Comparison of ENCODE assay signal across 10 mouse cellular contexts in the genomic region with DNA sequence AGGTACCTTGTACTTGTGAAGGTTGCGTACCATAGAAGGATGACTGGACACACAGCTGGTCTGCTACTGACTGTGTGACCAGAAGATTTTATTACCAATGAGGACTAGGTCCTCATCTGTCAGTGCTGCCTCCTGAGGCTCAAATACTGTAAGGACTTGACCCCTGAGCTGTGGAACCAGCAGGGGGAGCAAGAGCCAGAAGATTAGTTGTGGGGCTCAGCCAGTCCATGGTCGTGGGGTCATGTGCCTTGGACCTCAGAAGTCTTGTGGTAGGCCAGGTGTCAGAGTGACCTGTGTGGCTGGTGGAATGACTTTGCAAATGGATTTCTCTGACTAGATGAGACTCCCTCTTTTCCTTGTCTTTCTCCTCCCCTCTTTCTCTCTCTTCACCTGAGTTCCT. TPM values are rescaled to one million over a fixed set of nuclear protein-coding genes. Genes with fewer than 3 reads are reported as not detected.
A peak's percentile ranks its signal among the peaks of the same experiment; 100 is the strongest.
DNase-seq lines count a peak whose midpoint lies in the region; ATAC-seq and TF ChIP-seq lines count a peak whose summit lies in the region.
"Had no signal": no experiment of that assay in that cellular context is flagged by ENCODE, and none has a peak within 500 bp of the region (broad histone marks: within the 10 kb centered on the region; RNA-seq: fewer than 3 reads in every experiment).

No protein-coding gene starts in this region.

- no peak overlapping the region for H3K9ac ChIP-seq in kidney, embryonic 16.5 days (replicated peaks; ENCODE audit: low read length)

- 62% methylated on average over 2 of the region's 2 CpGs for WGBS in kidney, adult 2 months
- WGBS in kidney, embryonic 16.5 days, result 59% methylated on average over 2 of the region's 2 CpGs

- H3K4me3 ChIP-seq in kidney, adult 2 months (ENCODE audit: insufficient read depth, low read depth, low read length), result no peak overlapping the region
- no peak overlapping the region for H3K4me3 ChIP-seq in kidney, embryonic 16.5 days (ENCODE audit: low read length)
- H3K4me3 ChIP-seq in E14TG2a.4 (replicated peaks; ENCODE audit: low read length), result no peak overlapping the region

- no peak for TF ChIP-seq POLR2A in kidney, adult 2 months (IDR thresholded peaks at IDR 0.05; ENCODE audit: low read depth, low read length)

- H3K36me3 ChIP-seq in kidney, adult 2 months (ENCODE audit: control insufficient read depth, insufficient read depth, low read length), result no peaks in the 10 kb centered on the region
- H3K36me3 ChIP-seq in kidney, embryonic 16.5 days (ENCODE audit: insufficient read depth, low read length), result no peaks in the 10 kb centered on the region
- no peaks in the 10 kb centered on the region for H3K36me3 ChIP-seq in E14TG2a.4 (ENCODE audit: insufficient read depth, low read length)

- ATAC-seq in kidney, embryonic 16.5 days (ENCODE audit: low FRiP score, low TSS enrichment), result no peak

- TF ChIP-seq CTCF in kidney, adult 2 months (conservative IDR thresholded peaks at IDR 0.05; ENCODE audit: insufficient read depth, insufficient read length, low read depth, low read length), result no peak; the same call in 1 of the 2 replicates
- TF ChIP-seq CTCF in E14TG2a.4 (conservative IDR thresholded peaks at IDR 0.05; ENCODE audit: low read length), result peak; percentile 35

- no peak overlapping the region for H3K4me2 ChIP-seq in kidney, embryonic 16.5 days (replicated peaks; ENCODE audit: low read depth, low read length)

- H3K27ac ChIP-seq in kidney, adult 2 months (ENCODE audit: insufficient read depth, low read depth, low read length), result no peak overlapping the region
- H3K27ac ChIP-seq in kidney, embryonic 16.5 days (ENCODE audit: low read length), result no peak overlapping the region

- H3K4me1 ChIP-seq in kidney, adult 2 months (ENCODE audit: control insufficient read depth, insufficient read depth, low read length), result no peaks in the 10 kb centered on the region
- no peaks in the 10 kb centered on the region for H3K4me1 ChIP-seq in kidney, embryonic 16.5 days (ENCODE audit: insufficient read depth, low read length)
- H3K4me1 ChIP-seq in E14TG2a.4 (replicated peaks; ENCODE audit: low read depth, low read length), result no peaks in the 10 kb centered on the region; the same call in 1 of the 2 replicates

- DNase-seq in kidney, adult 2 months, result peak; percentile 28
- DNase-seq in adrenal gland, postnatal 10 days, result peak; percentile 55
- peak; percentile 44 to 51 for DNase-seq in kidney, postnatal 4 days
- no peak for DNase-seq in embryo, embryonic 9.5 days (ENCODE audit: extremely low spot score)
- no peak for DNase-seq in urinary bladder, postnatal 25 days (ENCODE audit: low spot score)
- no peak for DNase-seq in frontal cortex, postnatal 14 days (ENCODE audit: low spot score in 2 of 2)

- no peaks in the 10 kb centered on the region for H3K27me3 ChIP-seq in kidney, adult 2 months (replicated peaks; ENCODE audit: control insufficient read depth, insufficient read depth, low read length)
- no peaks in the 10 kb centered on the region for H3K27me3 ChIP-seq in kidney, embryonic 16.5 days (ENCODE audit: insufficient read depth, low read length)
- H3K27me3 ChIP-seq in E14TG2a.4 (ENCODE audit: insufficient read depth, low read length), result no peaks in the 10 kb centered on the region

- H3K9me3 ChIP-seq in kidney, embryonic 16.5 days (ENCODE audit: low read length), result no peaks in the 10 kb centered on the region
- no peaks in the 10 kb centered on the region for H3K9me3 ChIP-seq in E14TG2a.4 (ENCODE audit: low read length)

RNA-seq across cellular contexts. Expression of gene Foxb2, which starts 29.5 kb away (rescaled TPM):
- polyA plus RNA-seq in kidney, adult 2 months (2012; rRNA removed), result not detected in 2 replicates
- not detected in 2 replicates for polyA plus RNA-seq in kidney, embryonic 16.5 days (2015; fragmentation: Nextera tagmentation; extraction: Ambion mirVana)
- total RNA-seq in adrenal gland, postnatal 10 days (2021), result not detected
- polyA plus RNA-seq: large intestine, adult 2 months; neural tube, embryonic 14.5 days had no signal

RNA-seq across cellular contexts. Expression of gene Prune2, which starts 52.8 kb away (rescaled TPM):
- 0.48 and 0.67 TPM in 2 replicates for polyA plus RNA-seq in kidney, adult 2 months (2012; rRNA removed)
- polyA plus RNA-seq in kidney, embryonic 16.5 days (2015; fragmentation: Nextera tagmentation; extraction: Ambion mirVana), result 1.1 and 1.2 TPM in 2 replicates
- 10 to 100 TPM; 12.0 to 19.1 TPM for total RNA-seq in adrenal gland, postnatal 10 days (2021)

Comparison
In these comparisons a context has a peak if more than half of its experiments do, and no peak if none do; other contexts are left out.
1. DNase-seq: peak in kidney, adult 2 months (single experiment), adrenal gland, postnatal 10 days (single experiment) and kidney, postnatal 4 days (2 of 2); none in embryo, embryonic 9.5 days (single experiment), urinary bladder, postnatal 25 days (single experiment) and frontal cortex, postnatal 14 days (0 of 2).